Mouse (Mus musculus) MEL (cell line): ENCODE measurements around the gene Vpreb1.

Experiments used
- CTCF ChIP-seq, 3 experiments: IDR thresholded peaks in 2 of 3; conservative IDR thresholded peaks in 1 of 3; 2 replicates each; pipeline ENCODE4 v1.5.1; 2011 to 2012; ENCODE audit warnings: low read length in 3 of 3, low read depth in 2 of 3, mild to moderate bottlenecking in 2 of 3, improper control_type of control experiment in 1 of 3, inconsistent platforms in 1 of 3, mixed read lengths in 1 of 3, moderate library complexity in 1 of 3; ENCODE audit not compliant: control insufficient read depth in 1 of 3, insufficient read depth in 1 of 3, poor library complexity in 1 of 3, severe bottlenecking in 1 of 3
- ETS1 ChIP-seq: IDR thresholded peaks from 2 replicates; pipeline ENCODE4 v1.6.1; 2012; ENCODE audit warnings: low read depth, mild to moderate bottlenecking, inconsistent platforms, low read length, improper control_type of control experiment, moderate library complexity
- NELFE ChIP-seq: IDR thresholded peaks from 2 replicates; pipeline ENCODE4 v1.6.1; 2011; ENCODE audit warnings: low read depth, low read length, improper control_type of control experiment
- POLR2A ChIP-seq, 2 experiments: IDR thresholded peaks; 2 replicates each; pipeline ENCODE4 v1.6.1; 2011 to 2012; ENCODE audit warnings: low read length in 2 of 2, mild to moderate bottlenecking in 2 of 2, control low read depth in 1 of 2, improper control_type of control experiment in 1 of 2, low read depth in 1 of 2, moderate library complexity in 1 of 2; ENCODE audit not compliant: control insufficient read depth in 1 of 2, insufficient read depth in 1 of 2, poor library complexity in 1 of 2
- TAL1 ChIP-seq: IDR thresholded peaks from 2 replicates; pipeline ENCODE4 v1.6.1; 2012; ENCODE audit warnings: mild to moderate bottlenecking, inconsistent platforms, low read length, moderate library complexity, mixed read lengths
- ZNF384 ChIP-seq: IDR thresholded peaks from 2 replicates; pipeline ENCODE4 v1.6.1; 2012; ENCODE audit warnings: low read depth, mild to moderate bottlenecking, inconsistent platforms, low read length, improper control_type of control experiment

DNA sequence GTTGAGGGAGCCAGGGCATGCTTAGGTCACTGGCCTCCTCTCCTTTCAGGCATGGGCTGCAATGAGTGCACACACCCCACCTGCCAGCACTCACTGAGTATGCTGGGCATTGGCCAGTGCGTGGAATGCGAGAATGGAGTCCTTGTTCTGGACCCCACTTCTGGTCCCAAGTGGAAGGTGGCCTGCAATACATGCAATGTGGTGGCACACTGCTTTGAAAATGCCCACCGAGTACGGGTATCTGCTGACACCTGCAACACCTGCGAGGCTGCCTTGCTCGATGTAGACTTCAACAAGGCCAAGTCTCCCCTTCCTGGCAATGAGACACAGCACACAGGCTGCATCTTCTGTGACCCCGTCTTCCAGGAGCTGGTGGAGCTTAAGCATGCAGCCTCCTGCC, 21.7 kb upstream of the Vpreb1 start:
- TF ChIP-seq POLR2A (IDR thresholded peaks at IDR 0.05; ENCODE audit: control insufficient read depth in 1 of 2, insufficient read depth in 1 of 2, low read depth in 1 of 2, low read length in 2 of 2, poor library complexity in 1 of 2) (no peak), TAL1 (no peak), CTCF (IDR thresholded peaks at IDR 0.05 in 2 of 3, conservative IDR thresholded peaks at IDR 0.05 in 1 of 3; ENCODE audit: control insufficient read depth in 1 of 3, insufficient read depth in 1 of 3, low read depth in 2 of 3, low read length in 3 of 3, poor library complexity in 1 of 3, severe bottlenecking in 1 of 3) (no peak), ETS1 (no peak), ZNF384 (no peak), NELFE (no peak)
